Mouse (Mus musculus): ENCODE data around the gene Zfp26. TPM values are rescaled to one million over a fixed set of nuclear protein-coding genes. Genes with fewer than 3 reads are reported as not detected.

The Zfp26 gene
- polyA plus RNA-seq (2015; fragmentation: Nextera tagmentation; extraction: Ambion mirVana), result 14.8 and 17.3 TPM in 2 replicates

GRCm38 (mm10) chr9:20459377-20460317 lies at the start of gene Zfp26:
Zfp26 (minus strand) TSS chr9:20460162.
- H3K36me3 ChIP-seq, result peaks cover 20% of the 10 kb centered on the region
- peak within 1 kb of the TSS; percentile 94 for H3K27ac ChIP-seq
- H3K9me3 ChIP-seq, result no peaks in the 10 kb centered on the region
- H3K4me2 ChIP-seq, result peak within 1 kb of the TSS; percentile 63
- ATAC-seq (ENCODE audit: insufficient number of reproducible peaks, low FRiP score, low TSS enrichment, low read depth), result peak; percentile 88
- H3K4me1 ChIP-seq, result peaks cover 14% of the 10 kb centered on the region
- H3K4me3 ChIP-seq, result peak within 1 kb of the TSS; percentile 75
- no peaks in the 10 kb centered on the region for H3K27me3 ChIP-seq
- under 1% methylated on average over 48 of the region's 48 CpGs for WGBS
- H3K9ac ChIP-seq, result peak within 1 kb of the TSS; percentile 80

- 78% methylated on average over 3 of the region's 3 CpGs for WGBS
- no peak for ATAC-seq (ENCODE audit: insufficient number of reproducible peaks, low FRiP score, low TSS enrichment, low read depth)
- Histone ChIP-seq H3K36me3 (peaks cover 70% of the 10 kb centered on the region), H3K27me3 (no peaks in the 10 kb centered on the region), H3K4me3 (no peak overlapping the region), H3K9ac (no peak overlapping the region), H3K9me3 (no peaks in the 10 kb centered on the region), H3K27ac (no peak overlapping the region), H3K4me1 (peaks cover 13% of the 10 kb centered on the region; the same call in 1 of the 2 replicates), H3K4me2 (no peak overlapping the region)
Measured at GRCm38 (mm10) chr9:20509676-20510075, 49.7 kb upstream of the Zfp26 start.

- WGBS, result 89% methylated on average over 5 of the region's 5 CpGs
- no peak overlapping the region for H3K9ac ChIP-seq
- no peak overlapping the region for H3K27ac ChIP-seq
- no peak for ATAC-seq (ENCODE audit: insufficient number of reproducible peaks, low FRiP score, low TSS enrichment, low read depth)
- peaks cover 77% of the 10 kb centered on the region for H3K36me3 ChIP-seq
- H3K4me1 ChIP-seq, result no peaks in the 10 kb centered on the region
- H3K4me2 ChIP-seq, result no peak overlapping the region
- H3K27me3 ChIP-seq, result no peaks in the 10 kb centered on the region
- no peak overlapping the region for H3K4me3 ChIP-seq
- no peaks in the 10 kb centered on the region for H3K9me3 ChIP-seq
Measured at GRCm38 (mm10) chr9:20504801-20505200, 44.8 kb upstream of the Zfp26 start.

- peak overlapping the region; percentile 82 for H3K9ac ChIP-seq
- no peak for ATAC-seq (ENCODE audit: insufficient number of reproducible peaks, low FRiP score, low TSS enrichment, low read depth)
- H3K4me2 ChIP-seq, result peak overlapping the region; percentile 61
- peak overlapping the region; percentile 98 for H3K27ac ChIP-seq
- peak overlapping the region; percentile 84 for H3K4me3 ChIP-seq
- peaks cover 25% of the 10 kb centered on the region for H3K36me3 ChIP-seq
- H3K27me3 ChIP-seq, result no peaks in the 10 kb centered on the region
- H3K9me3 ChIP-seq, result no peaks in the 10 kb centered on the region
- WGBS, result 3% methylated on average over 9 of the region's 9 CpGs
- peaks cover 17% of the 10 kb centered on the region for H3K4me1 ChIP-seq
Measured at GRCm38 (mm10) chr9:20493281-20493680, 33.3 kb upstream of the Zfp26 start.

- H3K9ac ChIP-seq, result peak within 1 kb of the TSS; percentile 82
- H3K4me2 ChIP-seq, result peak within 1 kb of the TSS; percentile 61
- no peaks in the 10 kb centered on the region for H3K9me3 ChIP-seq
- peak within 1 kb of the TSS; percentile 84 for H3K4me3 ChIP-seq
- 1% methylated on average over 40 of the region's 40 CpGs for WGBS
- peaks cover 21% of the 10 kb centered on the region for H3K36me3 ChIP-seq
- H3K27ac ChIP-seq, result peak within 1 kb of the TSS; percentile 98
- peak; percentile 89 for ATAC-seq (ENCODE audit: insufficient number of reproducible peaks, low FRiP score, low TSS enrichment, low read depth)
- H3K4me1 ChIP-seq, result peaks cover 17% of the 10 kb centered on the region
- H3K27me3 ChIP-seq, result no peaks in the 10 kb centered on the region
Measured at GRCm38 (mm10) chr9:20492527-20493233, 32.7 kb upstream of the Zfp26 start, which contains the start of gene Zfp426. Zfp426 (minus strand) TSS chr9:20492746.

GRCm38 (mm10) chr9:20491858-20492526 lies 32.0 kb upstream of the Zfp26 start:
- H3K4me2 ChIP-seq, result peak overlapping the region; percentile 61
- peak overlapping the region; percentile 98 for H3K27ac ChIP-seq
- peaks cover 14% of the 10 kb centered on the region for H3K36me3 ChIP-seq
- peaks cover 17% of the 10 kb centered on the region for H3K4me1 ChIP-seq
- 8% methylated on average over 20 of the region's 20 CpGs for WGBS
- H3K9ac ChIP-seq, result peak overlapping the region; percentile 82
- no peaks in the 10 kb centered on the region for H3K27me3 ChIP-seq
- no peak for ATAC-seq (ENCODE audit: insufficient number of reproducible peaks, low FRiP score, low TSS enrichment, low read depth)
- no peaks in the 10 kb centered on the region for H3K9me3 ChIP-seq
- H3K4me3 ChIP-seq, result peak overlapping the region; percentile 84

- H3K36me3 ChIP-seq, result peaks cover 21% of the 10 kb centered on the region
- H3K4me3 ChIP-seq, result no peak overlapping the region
- H3K9me3 ChIP-seq, result no peaks in the 10 kb centered on the region
- no peaks in the 10 kb centered on the region for H3K27me3 ChIP-seq
- no peak overlapping the region for H3K9ac ChIP-seq
- no peak for ATAC-seq (ENCODE audit: insufficient number of reproducible peaks, low FRiP score, low TSS enrichment, low read depth)
- no peak overlapping the region for H3K27ac ChIP-seq
- 90% methylated on average over 5 of the region's 5 CpGs for WGBS
- no peak overlapping the region for H3K4me2 ChIP-seq
- H3K4me1 ChIP-seq, result peaks cover 17% of the 10 kb centered on the region
Measured at GRCm38 (mm10) chr9:20489536-20489935, 29.6 kb upstream of the Zfp26 start.

GRCm38 (mm10) chr9:20479396-20479795 lies 19.4 kb upstream of the Zfp26 start:
- Histone ChIP-seq H3K27ac (no peak overlapping the region), H3K9me3 (no peaks in the 10 kb centered on the region), H3K36me3 (peaks cover 68% of the 10 kb centered on the region), H3K4me3 (no peak overlapping the region), H3K27me3 (no peaks in the 10 kb centered on the region), H3K4me1 (no peaks in the 10 kb centered on the region), H3K9ac (no peak overlapping the region), H3K4me2 (no peak overlapping the region)
- ATAC-seq (ENCODE audit: insufficient number of reproducible peaks, low FRiP score, low TSS enrichment, low read depth), result no peak
- 88% methylated on average over 5 of the region's 5 CpGs for WGBS

- no peaks in the 10 kb centered on the region for H3K9me3 ChIP-seq
- no peaks in the 10 kb centered on the region for H3K4me1 ChIP-seq
- no peak overlapping the region for H3K27ac ChIP-seq
- no peak overlapping the region for H3K9ac ChIP-seq
- 100% methylated on average over 1 of the region's 1 CpGs for WGBS
- H3K27me3 ChIP-seq, result no peaks in the 10 kb centered on the region
- H3K4me2 ChIP-seq, result no peak overlapping the region
- H3K4me3 ChIP-seq, result no peak overlapping the region
- ATAC-seq (ENCODE audit: insufficient number of reproducible peaks, low FRiP score, low TSS enrichment, low read depth), result no peak
- peaks cover 70% of the 10 kb centered on the region for H3K36me3 ChIP-seq
Measured at GRCm38 (mm10) chr9:20476632-20477031, 16.7 kb upstream of the Zfp26 start.

GRCm38 (mm10) chr9:20466761-20467442 lies 6.9 kb upstream of the Zfp26 start:
- no peaks in the 10 kb centered on the region for H3K4me1 ChIP-seq
- H3K4me2 ChIP-seq, result no peak overlapping the region
- no peak overlapping the region for H3K27ac ChIP-seq
- H3K27me3 ChIP-seq, result no peaks in the 10 kb centered on the region
- ATAC-seq (ENCODE audit: insufficient number of reproducible peaks, low FRiP score, low TSS enrichment, low read depth), result no peak
- 57% methylated on average over 7 of the region's 7 CpGs for WGBS
- H3K9me3 ChIP-seq, result peaks cover 15% of the 10 kb centered on the region
- H3K9ac ChIP-seq, result no peak overlapping the region
- peaks cover 34% of the 10 kb centered on the region for H3K36me3 ChIP-seq
- no peak overlapping the region for H3K4me3 ChIP-seq

- H3K9ac ChIP-seq, result no peak overlapping the region
- H3K4me2 ChIP-seq, result no peak overlapping the region
- peaks cover 9% of the 10 kb centered on the region for H3K4me1 ChIP-seq
- WGBS, result 90% methylated on average over 4 of the region's 4 CpGs
- no peaks in the 10 kb centered on the region for H3K27me3 ChIP-seq
- no peak overlapping the region for H3K27ac ChIP-seq
- ATAC-seq (ENCODE audit: insufficient number of reproducible peaks, low FRiP score, low TSS enrichment, low read depth), result no peak
- no peak overlapping the region for H3K4me3 ChIP-seq
- peaks cover 46% of the 10 kb centered on the region for H3K36me3 ChIP-seq
- no peaks in the 10 kb centered on the region for H3K9me3 ChIP-seq
Measured at GRCm38 (mm10) chr9:20453647-20454046, 6.3 kb downstream of the Zfp26 start.

All from limb, embryonic 15.5 days (tissue).